Mouse (Mus musculus): Measurements from ENCODE around the gene Lyzl4.

The Lyzl4 gene

DNA sequence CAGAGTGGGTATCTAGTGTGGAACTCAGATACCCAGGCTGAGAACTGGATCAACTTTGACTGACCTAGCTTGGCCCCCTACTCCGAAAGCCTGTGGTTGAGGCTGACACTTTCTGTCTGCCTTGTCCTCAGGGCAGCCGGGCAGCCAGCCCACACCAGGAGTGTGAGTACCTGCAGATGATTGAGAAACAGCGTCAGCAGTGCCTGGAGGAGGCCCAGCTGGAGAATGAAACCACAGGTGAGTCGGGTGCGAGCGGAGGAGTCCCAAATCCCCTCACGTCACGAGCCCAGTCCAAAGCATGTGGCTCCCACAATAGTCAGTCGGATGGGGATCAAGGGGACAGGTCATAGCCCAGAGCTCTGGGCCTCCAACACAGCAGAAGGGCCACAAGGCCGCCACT, 11.8 kb upstream of the Lyzl4 start:
- no peak for DNase-seq (ENCODE audit: low read depth, low spot score)

GRCm38 (mm10) chr9:121647026-121647425, 5.1 kb upstream of the Lyzl4 start:
- DNase-seq (ENCODE audit: low read depth, low spot score) = no peak

GRCm38 (mm10) chr9:121644855-121645254, 3.0 kb upstream of the Lyzl4 start:
- no peak for DNase-seq (ENCODE audit: low read depth, low spot score)

DNA sequence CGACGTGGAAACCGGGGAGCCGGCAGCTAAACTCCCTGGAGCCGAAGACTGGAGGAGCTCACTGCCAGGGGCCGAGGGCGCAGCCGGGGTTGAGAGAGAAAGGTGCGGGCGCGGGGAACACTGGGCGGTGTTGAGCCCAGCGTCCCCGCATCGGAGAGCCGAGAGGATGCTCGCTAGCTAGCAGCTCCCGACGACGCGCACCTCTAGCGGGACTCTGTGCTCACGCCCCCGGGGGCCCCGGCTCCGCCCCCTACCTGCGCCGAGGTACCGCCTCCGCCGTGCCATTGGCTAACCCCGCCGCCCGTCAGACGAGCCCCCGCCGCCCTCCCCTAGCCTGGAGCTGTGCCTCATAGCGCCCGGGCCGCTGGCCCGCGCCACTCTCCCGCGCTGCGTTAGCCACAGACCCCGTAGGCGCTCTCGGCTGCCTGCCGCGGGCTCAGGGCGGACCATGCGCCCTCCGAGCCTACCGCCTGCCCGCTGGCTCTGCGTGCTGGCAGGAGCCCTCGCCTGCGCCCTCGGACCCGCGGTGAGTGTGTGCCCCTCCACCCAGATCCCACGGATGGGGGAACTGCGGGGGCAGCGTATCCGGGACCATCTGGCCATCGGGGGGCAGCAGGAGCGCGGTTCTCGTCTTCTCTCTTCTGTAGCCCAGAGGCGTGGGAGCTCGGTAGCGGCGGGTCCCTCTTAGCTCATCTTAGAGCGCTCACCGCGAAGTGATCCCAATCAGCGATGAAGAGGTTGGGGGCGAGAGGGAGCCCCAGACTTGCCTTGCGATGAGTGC, 695 bp upstream of the Lyzl4 start, which contains the start of gene Vipr1:
Gene Vipr1, plus strand, starts transcription at position 316 of the 781 bp plus-strand sequence.
- DNase-seq (ENCODE audit: low read depth, low spot score) = peak; percentile 40

DNA sequence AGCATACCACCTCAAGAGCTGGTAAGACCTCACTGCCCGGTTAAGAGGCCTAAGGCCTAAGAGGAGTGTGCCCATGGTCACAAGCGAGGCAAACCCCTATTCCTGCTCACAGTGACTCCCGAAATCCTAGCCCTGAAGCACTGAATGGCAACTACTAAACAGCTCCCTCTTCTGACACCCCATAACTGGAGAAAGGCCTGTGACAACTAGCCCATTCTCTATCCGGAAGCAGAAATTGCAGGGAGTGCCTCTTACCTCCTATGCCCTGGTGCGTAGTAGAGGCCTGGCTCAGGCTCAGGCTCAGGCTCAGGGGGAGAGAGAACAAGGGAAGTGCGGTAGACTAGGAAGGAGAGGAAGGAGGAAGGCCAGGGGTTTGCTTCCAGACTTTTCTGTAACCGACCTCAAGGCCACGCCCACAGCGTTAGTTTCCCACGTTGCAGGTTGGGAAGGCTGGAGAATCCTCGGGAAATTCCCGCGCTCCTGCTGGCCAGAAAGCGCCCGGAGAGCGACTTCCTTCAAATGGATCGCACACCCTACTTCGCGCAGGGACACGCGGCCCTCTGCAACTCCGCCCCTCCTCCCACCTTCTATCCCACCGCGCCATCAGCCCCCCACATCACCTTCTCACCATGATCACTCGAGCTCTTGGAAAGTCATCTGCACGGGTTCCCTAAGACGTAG, 521 bp downstream of the Lyzl4 start:
- DNase-seq (ENCODE audit: low read depth, low spot score) = no peak

DNA sequence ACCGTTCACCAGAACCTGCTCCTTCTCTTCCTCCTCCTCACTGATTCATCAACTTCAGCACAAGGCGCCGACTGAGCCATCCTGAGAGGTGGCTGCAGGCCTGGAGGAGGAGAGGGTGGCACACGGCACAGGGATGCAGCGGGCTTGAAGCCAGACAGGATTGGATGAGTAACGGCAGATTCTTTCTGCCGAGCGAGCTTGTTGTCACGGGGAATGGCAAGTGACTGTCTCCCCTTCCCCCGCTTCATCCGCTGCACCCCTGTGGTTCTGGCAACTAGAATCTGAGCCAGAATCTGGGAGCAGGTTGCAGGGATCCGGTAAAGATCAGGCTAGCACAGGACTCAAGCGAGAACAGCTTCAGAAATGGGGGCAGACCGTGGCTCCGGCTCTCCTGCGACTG, 2.1 kb downstream of the Lyzl4 start:
- DNase-seq (ENCODE audit: low read depth, low spot score) = no peak

GRCm38 (mm10) chr9:121635835-121636576, 5.9 kb downstream of the Lyzl4 start:
- DNase-seq (ENCODE audit: low read depth, low spot score) = no peak

GRCm38 (mm10) chr9:121633306-121633705, 8.6 kb downstream of the Lyzl4 start:
- no peak for DNase-seq (ENCODE audit: low read depth, low spot score)

GRCm38 (mm10) chr9:121632891-121633290, 9.0 kb downstream of the Lyzl4 start:
- DNase-seq (ENCODE audit: low read depth, low spot score) = no peak

DNA sequence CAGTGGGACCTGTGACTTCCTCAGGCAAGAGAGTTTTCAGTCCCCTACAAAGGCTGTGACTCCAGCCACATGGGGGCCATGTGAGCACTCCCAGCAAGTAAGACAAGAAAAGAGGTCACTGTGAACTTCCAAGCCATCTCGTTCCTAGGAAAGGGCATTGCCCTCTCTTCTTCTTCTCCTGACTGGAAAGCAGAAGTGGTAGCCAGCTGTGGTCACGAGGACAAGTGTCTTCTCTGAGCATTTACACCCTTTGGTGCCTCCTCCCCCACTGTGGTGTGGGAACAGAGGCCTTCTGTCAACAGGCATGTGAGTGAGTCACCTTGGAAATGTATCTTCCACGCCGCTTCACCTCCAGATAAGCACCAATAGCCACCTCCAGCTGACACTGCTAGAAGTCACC, 9.9 kb downstream of the Lyzl4 start:
- DNase-seq (ENCODE audit: low read depth, low spot score) = no peak

DNA sequence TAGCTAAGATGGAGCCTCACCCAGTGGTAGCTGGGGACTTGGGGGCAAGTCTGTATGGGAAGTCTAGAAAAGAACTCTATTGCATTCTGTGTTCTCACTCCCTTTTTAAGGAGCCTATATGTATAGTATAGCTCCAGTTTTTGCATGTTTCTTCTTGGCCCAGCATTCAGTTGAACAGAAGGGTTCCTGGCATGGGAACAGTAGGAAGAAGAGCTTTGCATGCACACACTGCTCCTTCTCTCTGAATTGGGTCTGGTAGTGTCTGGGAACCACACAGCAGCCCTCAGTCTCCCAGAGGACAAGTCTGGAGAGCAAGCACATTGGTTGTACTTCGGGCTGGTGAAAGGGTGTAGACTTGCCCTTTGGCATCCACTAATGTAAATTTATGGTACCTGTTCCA, 11.3 kb downstream of the Lyzl4 start:
- DNase-seq (ENCODE audit: low read depth, low spot score) = no peak

GRCm38 (mm10) chr9:121624920-121625319, 17.0 kb downstream of the Lyzl4 start:
- DNase-seq (ENCODE audit: low read depth, low spot score) = no peak

DNA sequence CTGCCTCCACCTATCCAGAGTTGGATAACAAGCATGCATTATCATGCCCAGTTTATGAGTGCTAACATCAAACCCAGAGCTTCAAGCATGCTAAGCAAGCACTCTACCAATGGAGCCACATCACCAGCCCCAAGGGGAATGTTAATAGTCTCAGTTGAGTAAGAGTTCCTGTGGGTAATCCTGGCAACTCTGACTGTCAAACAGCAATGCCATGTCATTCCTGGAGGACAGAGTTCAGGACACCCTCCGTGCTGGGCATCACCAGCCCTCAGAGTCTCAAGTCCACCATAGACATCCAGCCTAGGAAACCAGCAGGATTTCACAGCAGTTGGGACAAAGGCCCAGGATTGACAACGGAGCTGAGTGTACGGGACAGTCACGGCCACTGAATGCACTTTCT, 18.7 kb downstream of the Lyzl4 start:
- DNase-seq (ENCODE audit: low read depth, low spot score) = no peak

DNA sequence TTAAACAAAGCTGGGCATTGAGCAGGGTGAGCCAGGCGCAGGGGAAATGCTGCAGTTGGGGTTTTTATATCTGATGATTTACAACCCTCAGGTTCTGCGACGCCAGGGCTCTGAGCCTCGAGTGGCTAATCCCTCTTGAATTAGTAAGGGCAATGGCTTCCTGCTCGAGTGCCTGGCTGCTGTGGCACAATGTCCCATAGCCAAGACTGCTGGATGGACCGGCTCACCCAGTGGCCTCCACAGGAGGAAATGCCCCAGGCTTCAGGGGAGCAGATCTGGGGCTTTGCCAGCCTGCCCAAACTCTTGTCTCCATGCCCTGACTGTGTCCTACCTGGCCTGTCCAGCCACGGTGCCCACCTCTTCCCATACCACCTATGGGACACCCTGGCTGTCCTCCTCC, 22.5 kb downstream of the Lyzl4 start:
- DNase-seq (ENCODE audit: low read depth, low spot score) = no peak

DNA sequence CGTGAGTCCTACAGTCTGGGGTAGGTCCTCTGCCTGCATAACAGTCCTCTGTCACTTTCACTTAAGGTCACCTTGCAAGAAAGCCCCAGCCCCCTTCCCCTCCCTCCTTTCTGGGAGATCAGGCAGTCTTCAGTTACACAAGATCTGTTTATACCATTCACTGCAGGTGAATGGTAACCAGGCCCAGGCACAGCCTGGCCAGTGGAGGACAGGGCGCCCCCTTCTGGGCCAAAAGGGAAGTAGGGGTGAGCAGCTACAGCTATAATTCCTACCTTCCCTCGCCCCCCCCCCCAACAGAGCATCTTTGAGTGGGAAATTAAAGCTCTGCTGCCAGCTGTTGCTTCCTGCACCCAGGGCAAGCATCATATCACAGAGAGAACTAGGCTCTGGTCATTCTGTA, 25.4 kb downstream of the Lyzl4 start:
- no peak for DNase-seq (ENCODE audit: low read depth, low spot score)

DNA sequence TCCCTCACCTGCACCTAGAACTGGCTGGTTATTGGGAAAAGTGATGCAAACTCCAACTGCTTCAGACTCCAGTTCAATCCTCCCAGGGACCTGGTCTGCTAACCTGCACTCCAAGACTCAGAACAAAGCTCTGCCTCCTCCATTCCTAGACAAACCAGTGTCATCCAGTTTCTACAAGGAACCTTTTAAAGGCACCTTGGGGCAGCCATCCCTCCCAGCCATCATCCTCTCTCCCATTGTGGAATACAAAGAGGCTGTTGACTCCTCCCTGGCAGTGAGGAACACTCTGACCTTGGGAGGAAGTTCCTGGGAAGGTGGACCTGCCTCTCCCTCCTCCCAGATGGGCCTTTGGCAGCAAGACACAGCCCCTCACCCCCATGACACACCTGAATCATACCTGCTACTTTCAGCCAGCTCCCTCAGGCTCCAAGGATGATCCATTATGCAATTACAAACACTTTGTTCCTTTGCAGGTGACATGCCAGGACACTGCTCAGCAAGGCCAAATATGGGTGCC, 27.6 kb downstream of the Lyzl4 start:
- no peak for DNase-seq (ENCODE audit: low read depth, low spot score)

- no peak for DNase-seq (ENCODE audit: low read depth, low spot score)
These were observed 28.7 kb downstream of the Lyzl4 start for GRCm38 (mm10) chr9:121613192-121613591.

GRCm38 (mm10) chr9:121609381-121609780, 32.5 kb downstream of the Lyzl4 start:
- DNase-seq (ENCODE audit: low read depth, low spot score) = no peak

- no peak for DNase-seq (ENCODE audit: low read depth, low spot score)
These were observed 35.3 kb downstream of the Lyzl4 start for GRCm38 (mm10) chr9:121606498-121607096.

- peak; percentile 65 for DNase-seq (ENCODE audit: low read depth, low spot score)
These were observed 36.2 kb downstream of the Lyzl4 start for GRCm38 (mm10) chr9:121605414-121606278.

DNA sequence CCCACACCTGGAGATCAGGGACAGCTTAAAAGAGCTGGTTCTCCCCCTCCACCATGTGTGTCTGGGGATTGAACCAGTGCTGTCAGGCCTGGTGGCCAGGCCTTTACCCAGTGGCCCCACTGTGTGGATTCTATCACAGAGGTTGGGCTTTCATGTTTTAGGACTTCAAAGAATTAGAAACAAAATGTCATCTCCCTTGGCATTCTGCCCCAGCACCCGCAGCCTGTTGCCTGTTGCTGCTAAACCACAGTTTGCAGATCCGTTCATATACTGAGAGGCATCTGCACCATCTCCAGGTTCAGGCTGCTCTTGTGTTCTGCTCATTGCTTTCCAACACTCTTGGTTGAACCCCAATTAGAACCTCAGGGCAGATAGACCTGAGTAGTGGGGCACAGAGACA, 39.5 kb downstream of the Lyzl4 start:
- no peak for DNase-seq (ENCODE audit: low read depth, low spot score)

All from embryo, embryonic 11.5 days (tissue).